Mouse (Mus musculus) spleen, adult 2 months (tissue): ENCODE measurements around the gene Bpifa5.

Experiments
- CTCF ChIP-seq: fragments of 200-500 bp; IDR thresholded peaks from 2 replicates; pipeline ENCODE4 v1.5.1; 2011; ENCODE audit warnings: mild to moderate bottlenecking, inconsistent platforms; ENCODE audit not compliant: insufficient read depth, insufficient read length, insufficient replicate concordance; ENCODE audit errors: extremely low read depth
- POLR2A ChIP-seq: fragments of 200-500 bp; IDR thresholded peaks from 2 replicates; pipeline ENCODE4 v1.6.1; 2011; ENCODE audit warnings: low read depth, low read length, inconsistent platforms

DNA sequence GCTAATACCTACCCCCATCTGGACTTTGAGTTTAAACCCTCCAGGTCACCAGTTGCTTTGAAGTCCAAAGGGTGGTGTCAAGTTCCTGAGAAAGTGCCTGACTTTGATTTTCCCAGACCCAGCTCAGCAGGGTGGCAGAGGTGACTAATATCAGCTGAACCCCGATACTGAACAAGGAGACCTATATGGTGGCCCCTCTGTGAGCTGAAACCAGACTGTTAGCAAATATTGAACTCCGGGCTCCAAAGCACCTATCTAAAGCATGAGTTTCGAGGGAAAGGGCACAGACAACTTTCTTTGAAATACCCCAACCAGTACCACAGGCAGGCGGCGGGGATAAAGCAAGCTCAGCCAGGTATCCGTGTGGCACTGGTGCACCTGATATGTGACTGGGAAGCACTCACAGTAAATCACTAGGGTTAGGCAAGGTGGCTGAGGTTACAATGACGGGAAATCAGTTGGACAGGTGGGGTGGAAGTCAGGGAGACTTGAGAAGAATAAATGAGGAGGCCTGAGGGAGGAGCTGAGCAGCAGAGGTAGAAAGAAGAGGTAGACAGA is 27.5 kb downstream of the Bpifa5 start:
- TF ChIP-seq CTCF (no peak), POLR2A (no peak)
